Comparison of ENCODE assay signal across 19 mouse cellular contexts in the genomic region with DNA sequence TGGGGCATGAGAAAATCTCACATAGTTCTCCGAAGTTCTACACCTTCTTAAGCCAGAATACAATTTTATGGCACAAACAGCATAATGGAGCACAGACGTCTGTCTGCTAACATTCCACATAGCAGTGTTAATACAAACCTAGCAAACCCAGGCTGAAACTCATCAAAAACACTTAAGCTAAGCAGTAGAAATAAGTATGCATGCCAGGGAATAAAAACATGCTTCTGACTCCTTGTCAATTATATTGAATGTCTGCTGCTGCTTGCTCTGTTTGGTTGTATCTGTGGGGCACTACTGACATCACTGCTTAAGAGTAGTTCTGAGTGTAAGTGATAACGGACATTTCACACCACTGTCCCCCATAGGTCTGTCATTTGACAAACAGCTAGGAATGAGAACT.
A peak's percentile ranks its signal among the peaks of the same experiment; 100 is the strongest.
DNase-seq lines count a peak whose midpoint lies in the region; ATAC-seq lines count a peak whose summit lies in the region.
"Had no signal": no experiment of that assay in that cellular context is flagged by ENCODE, and none has a peak within 500 bp of the region (broad histone marks: within the 10 kb centered on the region; RNA-seq: fewer than 3 reads in every experiment).

No protein-coding gene starts in this region.

- peaks cover 10% of the 10 kb centered on the region for H3K4me1 ChIP-seq in heart, embryonic 13.5 days
- no peaks in the 10 kb centered on the region for H3K4me1 ChIP-seq in lung, embryonic 16.5 days (replicated peaks; ENCODE audit: control insufficient read depth, insufficient read depth, low read length)
- H3K4me1 ChIP-seq: embryonic facial prominence, embryonic 13.5 days; forebrain, embryonic 12.5 days; hindbrain, embryonic 13.5 days had no signal

- ATAC-seq in heart, embryonic 13.5 days (ENCODE audit: extremely low read depth, insufficient number of reproducible peaks, low FRiP score, low TSS enrichment), result no peak
- ATAC-seq in lung, embryonic 16.5 days (ENCODE audit: low read depth), result peak; percentile 98
- ATAC-seq: activated CD4-positive, CD25-positive, alpha-beta regulatory T cell, adult 4 months; forebrain, embryonic 16.5 days; hindbrain, postnatal 0 days; Patski had no signal

- intact Hi-C loops in heart, postnatal 10 days (cut with DNase I), result no loop called here

- no peak overlapping the region for H3K4me2 ChIP-seq in heart, embryonic 13.5 days
- H3K4me2 ChIP-seq in lung, embryonic 16.5 days (ENCODE audit: low read depth, low read length), result no peak overlapping the region
- H3K4me2 ChIP-seq: embryonic facial prominence, embryonic 13.5 days; forebrain, embryonic 12.5 days; hindbrain, embryonic 13.5 days had no signal

- no peak for DNase-seq in heart, postnatal 10 days
- no peak for DNase-seq in lung, adult 18-20 months
- DNase-seq in lung, postnatal 10 days, result peak; percentile 9
- peak; percentile 45 for DNase-seq in lung, postnatal 36 days
- DNase-seq: adrenal gland, postnatal 14 days; cerebellum, adult 11-12 months; cerebellum, adult 9-10 months; cerebellum, postnatal 25 days; gastrocnemius, postnatal 14 days had no signal

- 34% methylated on average over 3 of the region's 3 CpGs for WGBS in heart, embryonic 13.5 days
- 34% methylated on average over 3 of the region's 3 CpGs for WGBS in lung, embryonic 16.5 days

- H3K27ac ChIP-seq in heart, embryonic 13.5 days (replicated peaks), result 0 out of 2 replicates have a peak overlapping the region, but pooled peaks have one; percentile 28
- H3K27ac ChIP-seq in lung, embryonic 16.5 days (ENCODE audit: low read length), result no peak overlapping the region
- H3K27ac ChIP-seq: embryonic facial prominence, embryonic 13.5 days; forebrain, embryonic 12.5 days; hindbrain, embryonic 13.5 days; hindbrain, postnatal 0 days had no signal

- H3K9ac ChIP-seq in heart, embryonic 13.5 days, result no peak overlapping the region
- H3K9ac ChIP-seq in lung, embryonic 16.5 days (ENCODE audit: low read length), result no peak overlapping the region
- H3K9ac ChIP-seq: embryonic facial prominence, embryonic 13.5 days; forebrain, embryonic 12.5 days; hindbrain, embryonic 13.5 days had no signal

- no peaks in the 10 kb centered on the region for H3K27me3 ChIP-seq in heart, embryonic 13.5 days (replicated peaks)
- no peaks in the 10 kb centered on the region for H3K27me3 ChIP-seq in lung, embryonic 16.5 days (ENCODE audit: control insufficient read depth, insufficient read depth, low read depth, low read length)
- H3K27me3 ChIP-seq: CH12.LX; embryonic facial prominence, embryonic 13.5 days; forebrain, embryonic 12.5 days; hindbrain, embryonic 13.5 days; Patski had no signal

- H3K9me3 ChIP-seq in heart, embryonic 13.5 days, result no peaks in the 10 kb centered on the region
- H3K9me3 ChIP-seq in lung, embryonic 16.5 days (ENCODE audit: control insufficient read depth, low read length), result no peaks in the 10 kb centered on the region
- H3K9me3 ChIP-seq: embryonic facial prominence, embryonic 13.5 days; forebrain, embryonic 12.5 days; hindbrain, embryonic 13.5 days had no signal

- no peak overlapping the region for H3K4me3 ChIP-seq in heart, embryonic 13.5 days
- H3K4me3 ChIP-seq in lung, embryonic 16.5 days (ENCODE audit: low read length), result no peak overlapping the region
- H3K4me3 ChIP-seq: embryonic facial prominence, embryonic 13.5 days; forebrain, embryonic 12.5 days; hindbrain, embryonic 13.5 days had no signal

- no peaks in the 10 kb centered on the region for H3K36me3 ChIP-seq in heart, embryonic 13.5 days
- no peaks in the 10 kb centered on the region for H3K36me3 ChIP-seq in lung, embryonic 16.5 days (ENCODE audit: control insufficient read depth, insufficient read depth, low read length)
- H3K36me3 ChIP-seq: embryonic facial prominence, embryonic 13.5 days; forebrain, embryonic 12.5 days; hindbrain, embryonic 13.5 days had no signal

Comparison
In these comparisons a context has a peak if more than half of its experiments do, and no peak if none do; other contexts are left out.
1. DNase-seq: peak in lung, postnatal 10 days (single experiment) and lung, postnatal 36 days (single experiment); none in heart, postnatal 10 days (0 of 2) and lung, adult 18-20 months (0 of 2).